Mouse (Mus musculus) midbrain, embryonic 10.5 days (tissue): ENCODE data around the gene Nagpa. TPM values are rescaled to one million over a fixed set of nuclear protein-coding genes. Genes with fewer than 3 reads are reported as not detected.

Experiments used
- DNase-seq: peaks from one replicate; pipeline ENCODE4 v3.0.0-alpha.2; 2017; ENCODE audit warnings: low spot score
- H3K27ac ChIP-seq: fragments of 300-500 bp; sonication (generic); replicated peaks from 2 replicates; pipeline ENCODE4 v1.5.1; 2016; ENCODE audit warnings: mild to moderate bottlenecking
- H3K27me3 ChIP-seq: fragments of 300-500 bp; sonication (generic); 2 replicates; pipeline ENCODE4 v1.6.1; 2016; ENCODE audit warnings: low read depth, mild to moderate bottlenecking; ENCODE audit not compliant: poor library complexity, severe bottlenecking
- H3K36me3 ChIP-seq: fragments of 300-500 bp; sonication (generic); 2 replicates; pipeline ENCODE4 v1.6.1; 2016; ENCODE audit warnings: mild to moderate bottlenecking, moderate library complexity
- H3K4me1 ChIP-seq: fragments of 300-500 bp; sonication (generic); 2 replicates; pipeline ENCODE4 v1.6.1; 2016
- H3K4me3 ChIP-seq: fragments of 300-500 bp; sonication (generic); 2 replicates; pipeline ENCODE4 v1.5.1; 2016; ENCODE audit warnings: mild to moderate bottlenecking, moderate library complexity
- H3K9me3 ChIP-seq: fragments of 300-500 bp; sonication (generic); replicated peaks from 2 replicates; pipeline ENCODE4 v1.6.1; 2016; ENCODE audit warnings: mild to moderate bottlenecking
- WGBS: fragments of 180-500 bp; shearing (Covaris S2); methylation state at CpG from one replicate; pipeline ENCODE4 v1.1.7; 2016; 5-methylcytosine and 5-hydroxymethylcytosine counted together
- microRNA-seq: library from miRNA; unstranded; fragments of <30 nt; microRNA quantifications from one replicate; pipeline ENCODE4, GENCODE M21; 2017
- polyA plus RNA-seq: library from polyadenylated mRNA; unstranded; fragments of >200 nt; fragmentation: Nextera tagmentation; extraction: Ambion mirVana; gene quantifications from 2 replicates; pipeline ENCODE4 v1.2.1, GENCODE M21; 2016

The Nagpa gene
- polyA plus RNA-seq, 1 experiment from 2014 or later, result 18.9 TPM

GRCm38 (mm10) chr16:5146367-5147036, 57.3 kb downstream of the Nagpa start:
- H3K4me3 ChIP-seq, result peak overlapping the region; percentile 55
- DNase-seq, result peak; percentile 88
- no peaks in the 10 kb centered on the region for H3K36me3 ChIP-seq
- 2% methylated on average over 26 of the region's 26 CpGs for WGBS
- peaks cover 37% of the 10 kb centered on the region for H3K27me3 ChIP-seq
- no peaks in the 10 kb centered on the region for H3K9me3 ChIP-seq
- H3K27ac ChIP-seq, result peak overlapping the region; percentile 28
- H3K4me1 ChIP-seq, result peaks cover 19% of the 10 kb centered on the region

GRCm38 (mm10) chr16:5145570-5145969, 58.2 kb downstream of the Nagpa start:
- Histone ChIP-seq H3K27ac (no peak overlapping the region; the same call in 1 of the 2 replicates), H3K36me3 (no peaks in the 10 kb centered on the region), H3K4me3 (no peak overlapping the region), H3K9me3 (no peaks in the 10 kb centered on the region), H3K27me3 (peaks cover 40% of the 10 kb centered on the region), H3K4me1 (peaks cover 18% of the 10 kb centered on the region)
- peak; percentile 72 for DNase-seq
- 0% methylated on average over 7 of the region's 7 CpGs for WGBS

Small RNA genes within 50 kb of the gene (microRNA-seq; reads per million reads assigned to microRNA genes)
- not detected for gene Gm23689
- gene Gm26095, result not detected
- gene Mir6364, result not detected

Other genes with a start within 250 kb of the Nagpa start
- gene Anks3, start 239.8 kb downstream of the Nagpa start, polyA plus RNA-seq, result 54.5 and 62.1 TPM in 2 replicates
- not detected in 2 replicates for gene Sept12, start 206.2 kb downstream of the Nagpa start, polyA plus RNA-seq
- 1.0 TPM in 1 of 2 replicates, not detected in the other for gene Smim22, start 196.7 kb downstream of the Nagpa start, polyA plus RNA-seq
- 68.9 and 82.6 TPM in 2 replicates for gene Rogdi, start 190.5 kb downstream of the Nagpa start, polyA plus RNA-seq
- gene Glyr1, start 154.1 kb downstream of the Nagpa start, polyA plus RNA-seq, result 211 and 240 TPM in 2 replicates
- 16.6 and 17.6 TPM in 2 replicates for gene Ubn1, start 154.0 kb downstream of the Nagpa start, polyA plus RNA-seq
- 0.68 and 0.82 TPM in 2 replicates for gene Ppl, start 71.6 kb downstream of the Nagpa start, polyA plus RNA-seq
- gene Sec14l5, start 56.9 kb downstream of the Nagpa start, polyA plus RNA-seq, result 0.14 and 0.31 TPM in 2 replicates
- gene AU021092, start 18.3 kb upstream of the Nagpa start, polyA plus RNA-seq, result 2.4 and 4.5 TPM in 2 replicates
- 25.0 and 25.3 TPM in 2 replicates for gene Alg1, start 29.6 kb upstream of the Nagpa start, polyA plus RNA-seq
- gene Eef2kmt, start 52.0 kb upstream of the Nagpa start, polyA plus RNA-seq, result 20.4 and 21.4 TPM in 2 replicates